Mouse (Mus musculus): ENCODE measurements around the gene Tmem119. TPM values are rescaled to one million over a fixed set of nuclear protein-coding genes. Genes with fewer than 3 reads are reported as not detected.

Gene Tmem119
- polyA plus RNA-seq, 1 experiment from 2014 or later = 141 TPM

GRCm38 (mm10) chr5:113804395-113804966 lies 4.2 kb upstream of the Tmem119 start:
- H3K4me3 ChIP-seq = no peak overlapping the region
- H3K27ac ChIP-seq = peak overlapping the region; percentile 64; the same call in 1 of the 2 replicates
- no peak overlapping the region for H3K4me2 ChIP-seq
- H3K27me3 ChIP-seq = no peaks in the 10 kb centered on the region
- WGBS = 35% methylated on average over 7 of the region's 7 CpGs
- H3K9me3 ChIP-seq = no peaks in the 10 kb centered on the region
- H3K36me3 ChIP-seq = no peaks in the 10 kb centered on the region
- no peak overlapping the region for H3K9ac ChIP-seq
- peaks cover 58% of the 10 kb centered on the region for H3K4me1 ChIP-seq
- peak; percentile 22; the same call in 1 of the 2 replicates for ATAC-seq (ENCODE audit: insufficient number of reproducible peaks, insufficient read depth, low FRiP score, low TSS enrichment, low read depth)

GRCm38 (mm10) chr5:113799691-113800090 lies 625 bp downstream of the Tmem119 start:
- Histone ChIP-seq H3K9ac (peak overlapping the region; percentile 76), H3K36me3 (peaks cover 13% of the 10 kb centered on the region), H3K9me3 (no peaks in the 10 kb centered on the region), H3K4me3 (peak overlapping the region; percentile 60), H3K27me3 (no peaks in the 10 kb centered on the region), H3K27ac (peak overlapping the region; percentile 94), H3K4me2 (peak overlapping the region; percentile 72), H3K4me1 (peaks cover 74% of the 10 kb centered on the region)
- no peak for ATAC-seq (ENCODE audit: insufficient number of reproducible peaks, insufficient read depth, low FRiP score, low TSS enrichment, low read depth)
- 11% methylated on average over 5 of the region's 5 CpGs for WGBS

- Histone ChIP-seq H3K4me3 (peak overlapping the region; percentile 60), H3K4me1 (peaks cover 74% of the 10 kb centered on the region), H3K9ac (peak overlapping the region; percentile 76), H3K27me3 (no peaks in the 10 kb centered on the region), H3K36me3 (peaks cover 25% of the 10 kb centered on the region), H3K27ac (peak overlapping the region; percentile 92; the same call in 1 of the 2 replicates), H3K9me3 (no peaks in the 10 kb centered on the region), H3K4me2 (peak overlapping the region; percentile 72)
- no peak for ATAC-seq (ENCODE audit: insufficient number of reproducible peaks, insufficient read depth, low FRiP score, low TSS enrichment, low read depth)
- 42% methylated on average over 9 of the region's 9 CpGs for WGBS
Observed at GRCm38 (mm10) chr5:113798525-113798924, 1.8 kb downstream of the Tmem119 start.

GRCm38 (mm10) chr5:113797149-113797882 lies 3.0 kb downstream of the Tmem119 start:
- Histone ChIP-seq H3K4me2 (peak overlapping the region; percentile 72), H3K27me3 (no peaks in the 10 kb centered on the region), H3K4me3 (peak overlapping the region; percentile 60), H3K9me3 (no peaks in the 10 kb centered on the region), H3K9ac (peak overlapping the region; percentile 76), H3K27ac (peak overlapping the region; percentile 92), H3K4me1 (peaks cover 78% of the 10 kb centered on the region), H3K36me3 (peaks cover 34% of the 10 kb centered on the region)
- ATAC-seq (ENCODE audit: insufficient number of reproducible peaks, insufficient read depth, low FRiP score, low TSS enrichment, low read depth) = no peak
- 6% methylated on average over 19 of the region's 19 CpGs for WGBS

- peaks cover 84% of the 10 kb centered on the region for H3K4me1 ChIP-seq
- peak; percentile 32; the same call in 1 of the 2 replicates for ATAC-seq (ENCODE audit: insufficient number of reproducible peaks, insufficient read depth, low FRiP score, low TSS enrichment, low read depth)
Observed at GRCm38 (mm10) chr5:113796401-113797148, 3.7 kb downstream of the Tmem119 start.

GRCm38 (mm10) chr5:113791197-113792095 lies 8.9 kb downstream of the Tmem119 start:
- 87% methylated on average over 16 of the region's 16 CpGs for WGBS
- peaks cover 34% of the 10 kb centered on the region for H3K36me3 ChIP-seq
- H3K9me3 ChIP-seq = no peaks in the 10 kb centered on the region
- no peak overlapping the region for H3K4me2 ChIP-seq
- peaks cover 79% of the 10 kb centered on the region for H3K4me1 ChIP-seq
- no peak for ATAC-seq (ENCODE audit: insufficient number of reproducible peaks, insufficient read depth, low FRiP score, low TSS enrichment, low read depth)
- 0 out of 2 replicates have a peak overlapping the region, but pooled peaks have one; percentile 2 for H3K27ac ChIP-seq
- H3K9ac ChIP-seq = no peak overlapping the region
- H3K4me3 ChIP-seq = no peak overlapping the region
- H3K27me3 ChIP-seq = no peaks in the 10 kb centered on the region

More at GRCm38 (mm10) chr5:113796401-113797148, 3.7 kb downstream of the Tmem119 start:
- no peaks in the 10 kb centered on the region for H3K9me3 ChIP-seq
- H3K4me3 ChIP-seq = peak overlapping the region; percentile 60
- H3K27ac ChIP-seq = peak overlapping the region; percentile 92
- H3K27me3 ChIP-seq = no peaks in the 10 kb centered on the region
- WGBS = 4% methylated on average over 13 of the region's 13 CpGs
- H3K36me3 ChIP-seq = peaks cover 34% of the 10 kb centered on the region
- peak overlapping the region; percentile 76 for H3K9ac ChIP-seq
- H3K4me2 ChIP-seq = peak overlapping the region; percentile 72

GRCm38 (mm10) chr5:113790453-113791196 lies 9.7 kb downstream of the Tmem119 start:
- H3K36me3 ChIP-seq = peaks cover 30% of the 10 kb centered on the region
- no peak overlapping the region for H3K9ac ChIP-seq
- peak overlapping the region; percentile 89 for H3K27ac ChIP-seq
- H3K27me3 ChIP-seq = no peaks in the 10 kb centered on the region
- no peaks in the 10 kb centered on the region for H3K9me3 ChIP-seq
- H3K4me2 ChIP-seq = no peak overlapping the region
- ATAC-seq (ENCODE audit: insufficient number of reproducible peaks, insufficient read depth, low FRiP score, low TSS enrichment, low read depth) = no peak
- WGBS = 74% methylated on average over 11 of the region's 11 CpGs
- peaks cover 71% of the 10 kb centered on the region for H3K4me1 ChIP-seq
- H3K4me3 ChIP-seq = no peak overlapping the region

GRCm38 (mm10) chr5:113789075-113789788 lies 11.1 kb downstream of the Tmem119 start:
- Histone ChIP-seq H3K27me3 (no peaks in the 10 kb centered on the region), H3K4me2 (peak overlapping the region; percentile 11; the same call in 1 of the 2 replicates), H3K4me3 (no peak overlapping the region), H3K9me3 (no peaks in the 10 kb centered on the region), H3K4me1 (peaks cover 60% of the 10 kb centered on the region), H3K27ac (peak overlapping the region; percentile 89), H3K36me3 (peaks cover 16% of the 10 kb centered on the region), H3K9ac (no peak overlapping the region)
- peak; percentile 35; the same call in 1 of the 2 replicates for ATAC-seq (ENCODE audit: insufficient number of reproducible peaks, insufficient read depth, low FRiP score, low TSS enrichment, low read depth)
- WGBS = 17% methylated on average over 7 of the region's 7 CpGs

GRCm38 (mm10) chr5:113788645-113789044 lies 11.7 kb downstream of the Tmem119 start:
- ATAC-seq (ENCODE audit: insufficient number of reproducible peaks, insufficient read depth, low FRiP score, low TSS enrichment, low read depth) = no peak
- Histone ChIP-seq H3K36me3 (peaks cover 10% of the 10 kb centered on the region), H3K4me2 (no peak overlapping the region), H3K27me3 (no peaks in the 10 kb centered on the region), H3K4me1 (peaks cover 61% of the 10 kb centered on the region), H3K27ac (peak overlapping the region; percentile 89), H3K4me3 (no peak overlapping the region), H3K9me3 (no peaks in the 10 kb centered on the region), H3K9ac (no peak overlapping the region)
- WGBS = 34% methylated on average over 6 of the region's 6 CpGs

GRCm38 (mm10) chr5:113786985-113787384 lies 13.3 kb downstream of the Tmem119 start:
- 78% methylated on average over 5 of the region's 5 CpGs for WGBS
- H3K4me3 ChIP-seq = no peak overlapping the region
- ATAC-seq (ENCODE audit: insufficient number of reproducible peaks, insufficient read depth, low FRiP score, low TSS enrichment, low read depth) = no peak
- peaks cover 61% of the 10 kb centered on the region for H3K4me1 ChIP-seq
- H3K9me3 ChIP-seq = no peaks in the 10 kb centered on the region
- no peaks in the 10 kb centered on the region for H3K36me3 ChIP-seq
- H3K4me2 ChIP-seq = no peak overlapping the region
- H3K9ac ChIP-seq = 0 out of 2 replicates have a peak overlapping the region, but pooled peaks have one; percentile 2
- H3K27me3 ChIP-seq = no peaks in the 10 kb centered on the region; the same call in 1 of the 2 replicates
- no peak overlapping the region for H3K27ac ChIP-seq

Measured in embryonic facial prominence, embryonic 13.5 days (tissue).